Mouse (Mus musculus) cerebellum, adult 2 months (tissue): ENCODE measurements around the gene Cop1. TPM values are rescaled to one million over a fixed set of nuclear protein-coding genes. Genes with fewer than 3 reads are reported as not detected.

Experiments
- DNase-seq, 2 experiments: peaks; one replicate each; pipeline ENCODE4 v3.0.0; 2021
- H3K27ac ChIP-seq: fragments of 200-500 bp; 2 replicates; pipeline ENCODE4 v1.5.1; 2012; ENCODE audit warnings: low read length, control low read depth, inconsistent platforms; ENCODE audit not compliant: insufficient read depth
- H3K27me3 ChIP-seq: fragments of 200-500 bp; 2 replicates; pipeline ENCODE4 v1.6.1; 2012; ENCODE audit warnings: inconsistent platforms, mild to moderate bottlenecking, low read length, moderate library complexity; ENCODE audit not compliant: control insufficient read depth, insufficient read depth
- H3K4me1 ChIP-seq: fragments of 200-500 bp; 2 replicates; pipeline ENCODE4 v1.6.1; 2011; ENCODE audit warnings: low read length; ENCODE audit not compliant: control insufficient read depth, insufficient read depth
- H3K4me3 ChIP-seq: fragments of 200-500 bp; replicated peaks from 2 replicates; pipeline ENCODE3; 2011; ENCODE audit warnings: mild to moderate bottlenecking, low read depth, low read length, control low read depth; ENCODE audit not compliant: insufficient read depth
- CTCF ChIP-seq: fragments of 200-500 bp; IDR thresholded peaks from 2 replicates; pipeline ENCODE4 v1.5.1; 2011; ENCODE audit warnings: low read depth, mild to moderate bottlenecking, control low read depth, low read length, moderate library complexity, borderline replicate concordance; ENCODE audit not compliant: insufficient read depth
- POLR2A ChIP-seq: fragments of 200-500 bp; IDR thresholded peaks from 2 replicates; pipeline ENCODE4 v1.6.1; 2011; ENCODE audit warnings: low read length, control low read depth, borderline replicate concordance; ENCODE audit not compliant: insufficient read depth
- WGBS: fragments of 180-500 bp; shearing (Covaris S2); methylation state at CpG from one replicate; pipeline ENCODE4 v1.1.7; 2018; 5-methylcytosine and 5-hydroxymethylcytosine counted together
- polyA plus RNA-seq: library from polyadenylated mRNA; depleted of rRNA; stranded (reverse); fragments of >200 nt; gene quantifications from 2 replicates; pipeline ENCODE4 v1.2.3, GENCODE M21; 2012

The Cop1 gene
- polyA plus RNA-seq, 1 experiment: 85.0 TPM

DNA sequence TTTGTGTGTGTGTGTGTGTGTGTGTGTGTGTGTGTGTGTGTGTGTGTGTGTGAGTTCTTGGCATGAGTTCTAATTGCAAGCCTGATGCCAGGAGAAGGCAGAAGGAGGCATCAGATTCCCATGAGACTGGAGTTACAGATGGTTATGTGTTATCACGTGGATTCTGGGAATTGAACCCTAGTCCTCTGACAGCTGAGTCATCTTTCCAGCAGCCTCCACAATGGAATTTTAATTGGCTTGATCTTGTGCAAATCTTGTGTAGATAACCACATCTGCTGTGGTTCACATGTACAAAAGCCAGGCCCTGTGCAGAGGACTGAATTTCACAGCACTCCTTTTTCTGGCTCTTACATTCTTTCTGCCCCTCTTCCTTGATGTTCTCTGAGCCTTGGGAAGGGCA, 150.1 kb downstream of the Cop1 start:
- no peaks in the 10 kb centered on the region for H3K27me3 ChIP-seq
- WGBS: 23% methylated on average over 1 of the region's 1 CpGs
- H3K27ac ChIP-seq: no peak overlapping the region
- H3K4me1 ChIP-seq: peaks cover 6% of the 10 kb centered on the region; the same call in 1 of the 2 replicates
- DNase-seq: no peak
- H3K4me3 ChIP-seq: no peak overlapping the region
- no peak for TF ChIP-seq POLR2A
- TF ChIP-seq CTCF: no peak

DNA sequence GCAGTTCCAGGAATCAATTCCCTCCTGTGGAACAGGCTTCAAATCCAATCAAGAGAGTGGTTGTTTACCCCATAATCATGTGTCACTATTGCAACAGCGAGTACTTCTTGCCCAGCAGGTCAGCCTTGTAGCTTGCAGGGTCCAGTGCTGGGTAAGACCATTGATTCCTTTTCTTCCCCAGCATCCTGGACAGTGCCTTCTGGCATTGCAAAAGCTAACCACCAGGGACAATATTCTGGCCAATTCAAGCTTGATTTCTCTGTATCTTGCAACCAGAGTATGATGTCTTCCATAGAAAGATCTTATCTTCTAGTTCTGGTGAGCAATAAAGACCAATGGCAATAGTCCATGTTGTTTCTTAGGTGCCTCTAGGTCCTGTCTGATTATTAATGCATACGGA, 150.8 kb downstream of the Cop1 start:
- WGBS: 94% methylated on average over 2 of the region's 2 CpGs

DNA sequence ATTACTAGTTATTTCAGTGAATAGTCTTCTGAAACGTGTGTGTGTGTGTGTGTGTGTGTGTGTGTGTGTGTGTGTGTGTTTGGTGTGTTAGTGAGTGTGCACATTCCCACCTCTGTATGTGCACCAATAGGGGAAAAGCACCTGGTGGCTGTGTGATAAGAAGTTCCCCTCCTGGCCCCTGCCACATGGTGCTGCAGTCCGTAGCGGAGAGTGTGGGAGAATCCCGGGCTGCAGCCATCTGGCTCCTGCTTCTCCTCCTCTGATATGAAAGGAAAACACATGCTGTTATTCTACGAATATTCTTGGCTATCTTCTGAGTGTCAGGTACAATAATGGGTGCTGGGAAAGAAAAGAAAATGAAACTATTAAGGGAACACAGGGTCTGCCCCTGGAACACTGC, 154.3 kb downstream of the Cop1 start:
- 10% methylated on average over 5 of the region's 5 CpGs for WGBS
- H3K27me3 ChIP-seq: no peaks in the 10 kb centered on the region
- H3K4me3 ChIP-seq: no peak overlapping the region
- peak; percentile 52 to 63 for DNase-seq
- TF ChIP-seq POLR2A (no peak), CTCF (no peak)
- H3K4me1 ChIP-seq: peaks cover 9% of the 10 kb centered on the region; the same call in 1 of the 2 replicates
- no peak overlapping the region for H3K27ac ChIP-seq

More for the DNA sequence above, 150.8 kb downstream of the Cop1 start:
- DNase-seq: no peak
- no peaks in the 10 kb centered on the region for H3K27me3 ChIP-seq
- TF ChIP-seq POLR2A (no peak), CTCF (no peak)
- peaks cover 6% of the 10 kb centered on the region; the same call in 1 of the 2 replicates for H3K4me1 ChIP-seq
- no peak overlapping the region for H3K27ac ChIP-seq
- no peak overlapping the region for H3K4me3 ChIP-seq

DNA sequence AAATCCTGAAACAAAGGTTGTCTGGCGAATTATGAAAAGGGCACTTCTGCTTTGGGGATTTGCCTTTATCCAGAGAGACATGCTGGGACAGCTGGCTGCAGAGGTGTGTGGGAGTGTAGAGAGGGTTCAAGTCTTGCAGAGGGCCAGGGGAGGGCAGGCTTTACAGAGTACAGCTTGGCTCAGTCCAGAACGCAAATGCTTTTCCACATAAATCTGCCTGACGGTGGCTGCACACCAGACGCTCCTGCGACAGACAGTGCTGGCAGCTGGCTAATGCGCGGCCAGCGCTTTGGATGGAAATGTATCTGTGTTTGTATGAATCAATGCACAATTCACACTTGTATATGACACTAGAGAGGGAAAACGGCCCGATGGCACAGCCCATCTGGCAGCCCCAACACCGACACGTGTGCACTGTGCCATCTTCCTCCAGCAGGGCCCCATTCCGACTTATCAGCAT, 156.5 kb downstream of the Cop1 start:
- Histone ChIP-seq H3K27me3 (no peaks in the 10 kb centered on the region), H3K27ac (no peak overlapping the region), H3K4me3 (no peak overlapping the region), H3K4me1 (peaks cover 22% of the 10 kb centered on the region; the same call in 1 of the 2 replicates)
- no peak for TF ChIP-seq CTCF
- no peak for TF ChIP-seq POLR2A
- peak in 1 of 2 experiments; percentile 35 for DNase-seq
- WGBS: 38% methylated on average over 13 of the region's 13 CpGs

DNA sequence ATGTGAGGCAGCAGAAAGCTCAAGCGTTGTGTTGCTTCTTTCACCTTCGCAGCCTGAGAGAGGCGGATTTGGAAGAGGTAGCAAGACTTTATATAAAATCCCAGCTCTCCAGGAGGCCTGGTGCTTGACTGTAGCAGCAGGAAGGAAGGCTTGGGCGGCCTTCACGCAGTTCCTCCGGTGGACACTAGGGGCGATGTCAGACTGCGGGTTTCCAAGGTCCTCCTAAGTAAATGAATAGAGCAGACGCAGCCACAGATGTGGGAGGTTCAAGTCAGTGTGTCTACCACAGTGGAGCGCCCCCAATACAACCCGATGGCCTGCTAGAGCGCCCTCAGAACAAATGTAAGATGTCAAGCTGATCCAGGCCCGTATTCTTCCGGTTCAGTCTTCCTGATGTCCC, 157.9 kb downstream of the Cop1 start:
- H3K27ac ChIP-seq: no peak overlapping the region
- no peak overlapping the region for H3K4me3 ChIP-seq
- no peaks in the 10 kb centered on the region for H3K27me3 ChIP-seq
- 41% methylated on average over 14 of the region's 14 CpGs for WGBS
- peaks cover 22% of the 10 kb centered on the region; the same call in 1 of the 2 replicates for H3K4me1 ChIP-seq
- TF ChIP-seq CTCF: peak; percentile 86
- no peak for TF ChIP-seq POLR2A
- DNase-seq: peak; percentile 64 to 81

DNA sequence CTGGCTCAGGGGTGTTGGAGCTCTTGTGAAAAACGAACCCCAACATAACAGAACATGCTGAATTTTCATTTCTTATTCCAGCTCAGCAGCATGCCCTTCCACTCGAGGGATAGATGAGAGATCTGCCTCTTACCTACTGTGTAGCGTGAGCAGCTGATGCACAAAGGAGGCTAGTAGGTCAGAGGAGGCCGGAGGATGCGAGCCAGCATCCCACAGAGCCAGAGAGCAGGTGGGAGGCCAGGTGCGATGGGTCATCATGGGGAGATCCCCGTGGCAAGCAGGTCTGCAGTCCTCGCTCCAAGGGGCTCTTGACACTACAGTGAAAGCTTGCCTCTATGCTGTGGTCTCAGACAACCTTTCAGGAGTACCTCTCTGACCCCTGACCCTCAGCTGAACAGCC, 160.5 kb downstream of the Cop1 start:
- H3K27ac ChIP-seq: no peak overlapping the region
- peak; percentile 65 to 73 for DNase-seq
- no peak for TF ChIP-seq CTCF
- no peak for TF ChIP-seq POLR2A

DNA sequence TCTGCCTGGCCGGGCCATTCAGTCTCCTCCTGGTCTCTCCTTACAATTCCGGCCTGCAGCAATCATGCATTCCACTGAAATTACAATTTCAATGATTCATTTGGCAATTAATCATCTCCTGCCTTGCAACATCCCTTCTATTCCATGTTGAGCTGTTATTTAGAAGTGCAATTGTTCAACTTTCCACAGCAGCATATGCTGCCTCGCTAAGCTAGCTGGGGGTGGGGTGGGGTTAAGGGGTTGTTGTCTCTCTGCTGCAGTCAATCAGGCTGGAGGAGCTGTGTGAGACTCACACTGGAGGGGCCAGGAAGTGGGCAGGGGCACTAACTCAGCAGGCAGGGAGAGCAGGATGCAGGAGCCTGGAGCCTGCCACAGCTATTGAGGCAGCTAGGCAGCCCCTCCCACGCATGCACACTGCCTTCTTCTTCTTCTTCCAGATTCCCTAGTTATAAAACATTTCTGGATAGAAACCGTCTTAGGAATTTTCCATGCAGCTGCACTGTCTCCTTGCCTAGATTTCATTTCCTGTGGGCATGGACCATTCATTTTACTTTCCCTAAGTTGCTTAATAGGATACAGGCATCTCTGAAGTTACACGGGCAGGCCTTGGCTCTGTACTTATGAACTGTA, 161.1 kb downstream of the Cop1 start:
- TF ChIP-seq CTCF (no peak), POLR2A (no peak)
- no peak for DNase-seq
- H3K27me3 ChIP-seq: no peaks in the 10 kb centered on the region
- peaks cover 16% of the 10 kb centered on the region; the same call in 1 of the 2 replicates for H3K4me1 ChIP-seq
- H3K4me3 ChIP-seq: no peak overlapping the region
- H3K27ac ChIP-seq: no peak overlapping the region
- 55% methylated on average over 6 of the region's 6 CpGs for WGBS

More for the DNA sequence above, 160.5 kb downstream of the Cop1 start:
- no peak overlapping the region for H3K4me3 ChIP-seq
- WGBS: 18% methylated on average over 8 of the region's 8 CpGs
- H3K27me3 ChIP-seq: no peaks in the 10 kb centered on the region
- peaks cover 16% of the 10 kb centered on the region; the same call in 1 of the 2 replicates for H3K4me1 ChIP-seq

DNA sequence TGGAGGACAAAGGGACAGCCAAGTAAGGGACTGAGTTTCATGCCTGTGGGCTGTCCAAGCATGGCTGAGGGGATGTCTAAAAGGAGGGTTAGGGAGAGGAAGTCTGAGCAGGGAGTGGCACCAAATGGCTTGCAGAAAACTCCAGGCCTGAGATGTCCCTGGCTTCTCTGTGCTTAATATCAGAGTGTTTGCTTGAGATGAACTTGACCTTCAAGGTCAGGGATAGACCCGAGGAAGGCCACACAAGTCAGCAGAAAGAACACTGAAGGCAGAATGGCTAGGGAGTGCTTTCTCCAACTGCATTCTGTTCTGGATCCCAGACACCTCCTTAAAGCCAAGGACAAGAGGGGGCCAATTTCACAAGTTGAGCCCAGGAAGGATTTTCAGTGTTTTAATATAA, 161.8 kb downstream of the Cop1 start:
- no peak for DNase-seq
- 88% methylated on average over 1 of the region's 1 CpGs for WGBS
- Histone ChIP-seq H3K27me3 (no peaks in the 10 kb centered on the region), H3K4me3 (no peak overlapping the region), H3K27ac (no peak overlapping the region), H3K4me1 (peaks cover 13% of the 10 kb centered on the region; the same call in 1 of the 2 replicates)
- TF ChIP-seq CTCF (no peak), POLR2A (no peak)
